Mouse (Mus musculus) heart, adult 2 months (tissue): Measurements from ENCODE around the gene Ctsl. TPM values are rescaled to one million over a fixed set of nuclear protein-coding genes. Genes with fewer than 3 reads are reported as not detected.

Experiments
- DNase-seq, 2 experiments: peaks; one replicate each; pipeline ENCODE4 v3.0.0; 2021
- H3K27ac ChIP-seq: fragments of 200-600 bp; 2 replicates; pipeline ENCODE4 v1.8.1; 2022
- H3K27me3 ChIP-seq: fragments of 200-500 bp; 2 replicates; pipeline ENCODE4 v1.6.1; 2012; ENCODE audit warnings: mild to moderate bottlenecking, low read length, inconsistent platforms, mixed read lengths; ENCODE audit not compliant: control insufficient read depth, insufficient read depth
- H3K36me3 ChIP-seq: fragments of 200-500 bp; 2 replicates; pipeline ENCODE4 v1.6.1; 2012; ENCODE audit warnings: low read length, inconsistent platforms; ENCODE audit not compliant: control insufficient read depth, insufficient read depth
- H3K4me1 ChIP-seq: fragments of 200-500 bp; 2 replicates; pipeline ENCODE4 v1.6.1; 2011; ENCODE audit warnings: low read length; ENCODE audit not compliant: control insufficient read depth, insufficient read depth
- H3K4me3 ChIP-seq: fragments of 200-600 bp; 2 replicates; pipeline ENCODE4 v1.8.1; 2022
- H3K79me2 ChIP-seq: fragments of 200-500 bp; replicated peaks from 2 replicates; pipeline ENCODE4 v1.6.1; 2012; ENCODE audit warnings: mild to moderate bottlenecking, inconsistent platforms, low read length, moderate library complexity, mixed read lengths; ENCODE audit not compliant: control insufficient read depth, insufficient read depth
- H3K9ac ChIP-seq: fragments of 200-500 bp; 2 replicates; pipeline ENCODE4 v1.6.1; 2012; ENCODE audit warnings: low read depth, mild to moderate bottlenecking, control low read depth, inconsistent platforms, low read length, mixed read lengths
- CTCF ChIP-seq: fragments of 200-600 bp; IDR thresholded peaks from 2 replicates; pipeline ENCODE4 v1.8.1; 2022; ENCODE audit warnings: antibody characterized with exemption, mild to moderate bottlenecking, moderate library complexity
- EP300 ChIP-seq: fragments of 200-500 bp; IDR thresholded peaks from 2 replicates; pipeline ENCODE4 v1.6.1; 2011; ENCODE audit warnings: low read depth, low read length, control low read depth; ENCODE audit not compliant: insufficient read depth
- POLR2A ChIP-seq: fragments of 200-500 bp; IDR thresholded peaks from 2 replicates; pipeline ENCODE4 v1.6.1; 2011; ENCODE audit warnings: mild to moderate bottlenecking, low read depth, low read length, control low read depth; ENCODE audit not compliant: insufficient read depth
- WGBS: fragments of 180-500 bp; shearing (Covaris S2); methylation state at CpG from one replicate; pipeline ENCODE4 v1.1.7; 2018; 5-methylcytosine and 5-hydroxymethylcytosine counted together
- intact Hi-C: fragments of 180-260 bp; cut with DNase I; formaldehyde crosslinking; loops from one replicate; pipeline ENCODE4 v1.15.1; 2025
- polyA plus RNA-seq: library from polyadenylated mRNA; depleted of rRNA; stranded (reverse); fragments of >200 nt; gene quantifications from 2 replicates; pipeline ENCODE4 v1.2.3, GENCODE M21; 2012
- total RNA-seq, 2 experiments: library from RNA; stranded (reverse); gene quantifications; 2 replicates each; pipeline ENCODE4 v1.2.3; 2021

The Ctsl gene
- total and polyA plus RNA-seq, 3 experiments, result 90.0 to 288 (median 221) TPM

GRCm38 (mm10) chr13:64361020-64361419 lies 9.7 kb downstream of the Ctsl start:
- Histone ChIP-seq H3K27me3 (no peaks in the 10 kb centered on the region), H3K79me2 (no peaks in the 10 kb centered on the region), H3K4me3 (no peak overlapping the region), H3K4me1 (no peaks in the 10 kb centered on the region; the same call in 1 of the 2 replicates), H3K36me3 (peaks cover 9% of the 10 kb centered on the region), H3K27ac (no peak overlapping the region), H3K9ac (no peak overlapping the region)
- intact Hi-C loops, result no loop called here
- no peak for TF ChIP-seq CTCF
- no peak for TF ChIP-seq EP300
- TF ChIP-seq POLR2A, result no peak
- WGBS, result 86% methylated on average over 3 of the region's 3 CpGs
- DNase-seq, result no peak

GRCm38 (mm10) chr13:64359702-64360101 lies 11.0 kb downstream of the Ctsl start:
- H3K79me2 ChIP-seq, result no peaks in the 10 kb centered on the region
- no peak overlapping the region for H3K4me3 ChIP-seq
- WGBS, result 85% methylated on average over 3 of the region's 3 CpGs
- H3K36me3 ChIP-seq, result peaks cover 9% of the 10 kb centered on the region; the same call in 1 of the 2 replicates
- DNase-seq, result no peak
- no peaks in the 10 kb centered on the region; the same call in 1 of the 2 replicates for H3K4me1 ChIP-seq
- no peak overlapping the region for H3K9ac ChIP-seq
- TF ChIP-seq POLR2A (no peak), CTCF (no peak), EP300 (no peak)
- H3K27ac ChIP-seq, result no peak overlapping the region
- H3K27me3 ChIP-seq, result no peaks in the 10 kb centered on the region
- intact Hi-C loops, result no loop called here

GRCm38 (mm10) chr13:64358476-64358875 lies 12.2 kb downstream of the Ctsl start:
- 85% methylated on average over 1 of the region's 1 CpGs for WGBS

GRCm38 (mm10) chr13:64357389-64357788 lies 13.3 kb downstream of the Ctsl start:
- H3K27ac ChIP-seq, result no peak overlapping the region
- 60% methylated on average over 5 of the region's 5 CpGs for WGBS
- no peak overlapping the region for H3K4me3 ChIP-seq
- H3K36me3 ChIP-seq, result no peaks in the 10 kb centered on the region
- no peak for DNase-seq
- no peaks in the 10 kb centered on the region for H3K79me2 ChIP-seq
- intact Hi-C loops, result no loop called here
- no peaks in the 10 kb centered on the region; the same call in 1 of the 2 replicates for H3K4me1 ChIP-seq
- TF ChIP-seq EP300, result no peak
- no peak for TF ChIP-seq POLR2A
- TF ChIP-seq CTCF, result no peak
- H3K27me3 ChIP-seq, result no peaks in the 10 kb centered on the region
- H3K9ac ChIP-seq, result no peak overlapping the region

More at GRCm38 (mm10) chr13:64358476-64358875, 12.2 kb downstream of the Ctsl start:
- intact Hi-C loops, result no loop called here
- Histone ChIP-seq H3K4me3 (no peak overlapping the region), H3K27ac (no peak overlapping the region), H3K79me2 (no peaks in the 10 kb centered on the region), H3K4me1 (no peaks in the 10 kb centered on the region; the same call in 1 of the 2 replicates), H3K27me3 (no peaks in the 10 kb centered on the region), H3K36me3 (0 out of 2 replicates have a peak, but pooled peaks cover 3% of the 10 kb centered on the region), H3K9ac (no peak overlapping the region)
- TF ChIP-seq CTCF (no peak), EP300 (no peak), POLR2A (no peak)
- no peak for DNase-seq

DNA sequence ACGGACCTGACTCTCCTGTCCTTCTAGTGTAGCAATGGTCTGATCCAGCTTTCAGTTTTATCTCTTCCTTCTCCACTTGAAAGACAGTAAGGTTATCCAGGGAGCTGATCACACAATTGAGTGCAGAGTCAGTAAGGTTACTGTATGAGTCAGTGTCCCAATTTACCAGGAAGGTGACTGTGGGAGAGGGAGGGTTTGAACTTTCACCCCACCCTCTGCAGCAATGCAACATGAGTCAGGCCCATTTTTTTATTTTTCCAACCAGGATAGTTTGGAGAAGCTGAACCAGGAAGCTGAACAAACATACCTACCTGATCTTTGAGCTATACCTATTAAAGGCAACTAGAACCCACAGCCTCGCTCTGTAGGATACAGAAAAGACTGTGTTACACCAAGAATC lies 21.2 kb downstream of the Ctsl start:
- H3K27me3 ChIP-seq, result no peaks in the 10 kb centered on the region
- no peaks in the 10 kb centered on the region for H3K79me2 ChIP-seq
- intact Hi-C loops, result loop anchor here (10.0 kb wide), 1 partner anchor 925 kb away; the partner anchor contains the start of gene Zfp369
- WGBS, result 71% methylated on average over 2 of the region's 2 CpGs
- TF ChIP-seq POLR2A (no peak), EP300 (no peak)
- no peak overlapping the region for H3K9ac ChIP-seq
- no peaks in the 10 kb centered on the region for H3K4me1 ChIP-seq
- no peaks in the 10 kb centered on the region for H3K36me3 ChIP-seq
- no peak overlapping the region for H3K4me3 ChIP-seq
- no peak for DNase-seq
- no peak overlapping the region for H3K27ac ChIP-seq

GRCm38 (mm10) chr13:64344082-64344501 lies 26.6 kb downstream of the Ctsl start:
- peaks cover 2% of the 10 kb centered on the region for H3K4me1 ChIP-seq
- no peaks in the 10 kb centered on the region for H3K36me3 ChIP-seq
- peak; percentile 39 to 68 for DNase-seq
- TF ChIP-seq EP300 (no peak), POLR2A (0 out of 2 replicates have a peak, but pooled peaks have one; percentile 26), CTCF (no peak)
- intact Hi-C loops, result loop anchor here (10.0 kb wide), 1 partner anchor 931 kb away; the partner anchor contains the start of gene Zfp369
- H3K4me3 ChIP-seq, result peak overlapping the region; percentile 55
- 1% methylated on average over 9 of the region's 9 CpGs for WGBS
- peak overlapping the region; percentile 76 for H3K9ac ChIP-seq
- H3K27me3 ChIP-seq, result no peaks in the 10 kb centered on the region
- no peaks in the 10 kb centered on the region for H3K79me2 ChIP-seq
- H3K27ac ChIP-seq, result peak overlapping the region; percentile 78
